Mouse (Mus musculus): ENCODE results near the gene Fry.

DNA sequence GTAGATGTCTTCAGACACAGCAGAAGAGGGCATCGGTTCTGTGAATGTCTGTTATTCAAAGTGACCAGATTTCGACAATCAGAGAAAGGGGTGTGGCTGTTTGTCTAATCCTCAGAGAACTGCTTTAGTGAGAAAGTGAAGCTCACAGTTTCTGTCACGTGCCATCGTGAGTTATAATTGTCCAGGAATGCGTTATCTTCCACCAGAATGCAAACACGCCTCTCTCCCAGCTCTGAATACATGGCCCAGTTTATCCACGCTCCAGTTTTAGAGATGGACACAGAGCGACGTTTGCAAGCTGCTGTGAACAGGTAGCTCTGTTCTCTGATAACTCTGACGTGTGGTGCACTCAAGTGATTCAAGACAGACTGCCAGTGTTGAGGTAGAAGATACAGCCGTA is 31.3 kb downstream of the Fry start:
- TF ChIP-seq POLR2A (IDR thresholded peaks at IDR 0.05; ENCODE audit: low read depth, low read length): no peak
- no peak for TF ChIP-seq CTCF (IDR thresholded peaks at IDR 0.05; ENCODE audit: borderline replicate concordance, insufficient read depth, low read length)

Measured in embryonic fibroblast, embryonic 13.5 days (primary cell).